Mouse (Mus musculus): ENCODE results near the gene Ppp4c.

- TF ChIP-seq FLI1 (IDR thresholded peaks at IDR 0.05; ENCODE audit: low read length), result no peak
- no peak for TF ChIP-seq GATA1 (IDR thresholded peaks at IDR 0.05; ENCODE audit: borderline replicate concordance, low read length)
Measured at GRCm38 (mm10) chr7:126773351-126773750, 18.9 kb downstream of the Ppp4c start.
